20 mouse cellular contexts compared by ENCODE assay signal in the genomic region with DNA sequence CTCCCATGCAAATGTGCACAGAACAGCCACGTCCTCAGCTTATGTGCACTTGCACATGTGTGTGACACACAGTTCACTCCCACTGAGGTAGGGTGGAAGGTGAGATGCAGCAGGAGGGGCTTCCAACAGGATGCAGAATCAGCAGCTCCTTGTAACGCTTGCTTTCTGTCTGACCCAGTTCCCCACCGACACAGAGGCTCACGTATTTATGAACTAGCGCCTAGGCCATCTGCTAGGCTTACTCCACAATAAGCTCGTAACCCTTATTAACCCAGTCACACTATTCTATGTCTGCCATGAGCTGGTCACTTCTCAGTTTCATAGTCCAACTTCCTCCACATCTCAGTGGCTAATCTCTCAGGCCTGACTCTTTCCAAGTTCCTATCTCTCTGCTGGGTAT. TPM values are rescaled to one million over a fixed set of nuclear protein-coding genes. Genes with fewer than 3 reads are reported as not detected.
"Had no signal": no experiment of that assay in that cellular context is flagged by ENCODE, and none has a peak within 500 bp of the region (broad histone marks: within the 10 kb centered on the region; RNA-seq: fewer than 3 reads in every experiment).

No protein-coding gene starts in this region.

- H3K4me3 ChIP-seq: kidney, embryonic 15.5 days; layer of hippocampus, adult 2 months; liver, embryonic 12.5 days; liver, embryonic 15.5 days; lung, embryonic 15.5 days had no signal

- H3K9me3 ChIP-seq: kidney, embryonic 15.5 days; liver, embryonic 12.5 days; liver, embryonic 15.5 days; lung, embryonic 15.5 days had no signal

- DNase-seq: kidney, adult 18-20 months; kidney, postnatal 14 days; layer of hippocampus, adult 9-11 months; lung, adult 18-20 months; lung, postnatal 10 days; lung, postnatal 36 days; midbrain, embryonic 14.5 days; right cerebral cortex, postnatal 25 days; spleen, adult 18-20 months; thymus, adult 18-20 months; thymus, postnatal 14 days; thymus, postnatal 4 days had no signal

- H3K4me1 ChIP-seq: liver, embryonic 12.5 days; liver, embryonic 15.5 days; lung, embryonic 15.5 days had no signal

- H3K27me3 ChIP-seq: kidney, embryonic 15.5 days; liver, embryonic 12.5 days; liver, embryonic 15.5 days; lung, embryonic 15.5 days had no signal

- H3K27ac ChIP-seq: kidney, embryonic 15.5 days; layer of hippocampus, adult 2 months; liver, embryonic 12.5 days; liver, embryonic 15.5 days; lung, embryonic 15.5 days had no signal

- ATAC-seq: intestine, embryonic 16.5 days; liver, embryonic 12.5 days had no signal

- H3K4me2 ChIP-seq: kidney, embryonic 15.5 days; liver, embryonic 12.5 days; liver, embryonic 15.5 days; lung, embryonic 15.5 days; midbrain, embryonic 11.5 days had no signal

- H3K9ac ChIP-seq: kidney, embryonic 15.5 days; liver, embryonic 12.5 days; liver, embryonic 15.5 days; lung, embryonic 15.5 days had no signal

RNA-seq across cellular contexts. Expression of gene Kcp, which starts 32.5 kb away (rescaled TPM):
- total RNA-seq: megakaryocyte-erythroid progenitor cell, adult 5-6 weeks had no signal
